Mouse (Mus musculus) granulocyte monocyte progenitor cell, adult 5-6 weeks (primary cell): ENCODE measurements around the gene Nt5c. TPM values are rescaled to one million over a fixed set of nuclear protein-coding genes. Genes with fewer than 3 reads are reported as not detected.
A peak's percentile ranks its signal among the peaks of the same experiment; 100 is the strongest.
"Not testable (repeated sequence)": the region's sequence is repeated elsewhere in the genome, so short reads cannot be mapped to it uniquely, and the experiment has no call there.

Experiments used
- ATAC-seq: replicated peaks from 2 replicates; pipeline ENCODE4 v1.8.0; 2016; ENCODE audit warnings: mild to moderate bottlenecking, moderate TSS enrichment, inconsistent platforms; ENCODE audit not compliant: poor library complexity, severe bottlenecking
- total RNA-seq, 2 experiments: library from RNA; stranded (forward) in 1 of 2; stranded (reverse) in 1 of 2; fragments of 200-712, 200-1000 nt in 1 of 2; fragments of >200 nt in 1 of 2; fragmentation: Nextera tagmentation in 1 of 2; gene quantifications; 2 replicates each; pipeline ENCODE4 v1.2.3; 2014 to 2017

Nt5c gene
- total RNA-seq, 2 experiments from 2014 or later: 75.8 to 113 TPM

- peak; percentile 89 for ATAC-seq
Observed at GRCm38 (mm10) chr11:115475025-115475757, 16.5 kb downstream of the Nt5c start, which contains the start of gene Armc7. Gene Armc7, plus strand, starts transcription at chr11:115475667.

DNA sequence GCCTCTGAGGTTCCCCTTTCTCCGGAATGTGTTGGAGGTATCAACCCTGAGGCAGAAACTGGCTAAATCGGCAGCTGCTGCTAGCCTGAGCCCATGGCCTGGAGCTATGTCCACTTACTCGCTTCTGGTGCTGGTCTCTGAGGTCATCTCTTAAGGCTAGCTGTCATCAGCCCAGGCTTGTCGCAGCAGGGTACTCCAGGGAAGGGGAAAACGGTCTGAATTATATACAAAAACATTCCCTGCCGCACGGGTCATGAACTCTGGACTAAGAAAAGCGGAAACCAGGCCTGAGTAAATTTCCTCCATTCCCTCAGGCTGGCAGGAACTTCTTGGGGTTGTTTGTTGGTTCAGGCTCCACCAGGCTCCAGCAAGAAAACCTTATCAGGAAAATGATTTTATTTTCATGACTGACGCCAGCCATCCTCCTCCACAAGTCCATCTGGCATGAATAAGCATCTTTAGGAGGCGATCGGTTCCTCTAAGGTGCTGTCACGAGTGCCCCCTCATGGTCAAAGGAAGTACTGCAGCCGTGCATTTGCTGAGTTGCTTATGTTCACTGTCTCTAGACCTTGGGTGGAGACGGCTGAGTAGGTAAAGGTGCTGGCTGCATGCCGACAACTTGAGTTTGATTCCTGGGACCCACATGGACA, 17.9 kb downstream of the Nt5c start:
- ATAC-seq: peak; percentile 65

- no peak for ATAC-seq
Observed at GRCm38 (mm10) chr11:115472183-115472582, 19.5 kb downstream of the Nt5c start.

DNA sequence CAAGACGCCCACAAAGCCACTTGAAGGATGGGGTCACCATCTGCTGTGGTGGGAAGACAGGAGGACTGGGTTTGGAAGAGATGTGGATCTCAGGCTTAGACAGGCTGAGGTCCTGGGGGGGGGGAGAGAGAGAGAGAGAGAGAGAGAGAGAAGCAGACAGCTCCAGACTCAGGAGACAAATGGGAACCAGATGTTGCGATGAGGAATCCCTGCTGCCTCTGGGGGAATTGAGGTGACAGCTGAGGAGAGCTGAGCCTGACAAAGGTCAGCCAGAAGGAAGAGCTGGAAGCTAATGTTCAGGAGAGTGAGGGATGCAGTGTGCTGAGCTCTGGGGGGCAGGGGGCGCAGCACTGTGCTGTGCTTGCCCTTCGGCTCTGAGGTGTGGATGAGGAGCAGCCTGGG, 24.4 kb downstream of the Nt5c start:
- no peak for ATAC-seq

DNA sequence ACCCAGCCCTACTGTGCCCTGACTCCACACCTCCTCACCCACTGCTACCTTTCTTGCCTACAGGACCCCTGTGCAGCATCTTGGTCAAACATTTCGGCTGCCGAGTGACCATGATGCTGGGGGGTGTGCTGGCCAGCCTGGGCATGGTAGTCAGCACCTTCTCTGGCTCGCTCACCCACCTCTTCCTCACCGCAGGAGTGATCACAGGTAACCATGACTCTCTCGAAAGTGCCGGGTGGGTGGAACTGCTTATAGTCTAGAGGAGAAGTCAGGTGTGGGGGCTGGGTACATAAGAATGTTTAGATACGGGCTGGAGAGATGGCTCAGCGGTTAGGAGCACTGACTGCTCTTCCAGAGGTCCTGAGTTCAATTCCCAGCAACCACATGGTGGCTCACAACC, 26.8 kb downstream of the Nt5c start:
- ATAC-seq: no peak

DNA sequence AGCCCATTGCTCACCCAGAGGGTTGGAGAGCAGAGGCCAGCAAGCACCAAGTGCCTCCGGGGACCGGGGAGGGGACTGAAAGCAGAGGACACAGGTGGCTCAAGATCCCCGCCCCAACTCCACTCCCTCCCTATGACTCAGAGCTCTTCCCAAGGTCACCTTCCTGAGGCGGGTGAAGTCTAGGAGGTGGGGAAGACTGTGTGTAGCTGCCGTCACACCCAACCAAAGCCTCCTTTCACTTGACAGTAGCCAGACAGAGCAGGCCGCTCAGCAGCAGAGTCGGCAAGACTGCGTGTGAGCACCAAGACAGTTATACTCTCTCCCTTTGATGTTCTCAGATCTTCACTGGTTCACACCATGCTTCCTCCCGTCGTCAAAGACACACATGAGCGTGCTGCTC, 28.3 kb downstream of the Nt5c start:
- no peak for ATAC-seq

- ATAC-seq: no peak
Observed at GRCm38 (mm10) chr11:115462243-115462891, 29.3 kb downstream of the Nt5c start, which contains the start of gene Slc16a5. Gene Slc16a5, plus strand, starts transcription at chr11:115462474.

DNA sequence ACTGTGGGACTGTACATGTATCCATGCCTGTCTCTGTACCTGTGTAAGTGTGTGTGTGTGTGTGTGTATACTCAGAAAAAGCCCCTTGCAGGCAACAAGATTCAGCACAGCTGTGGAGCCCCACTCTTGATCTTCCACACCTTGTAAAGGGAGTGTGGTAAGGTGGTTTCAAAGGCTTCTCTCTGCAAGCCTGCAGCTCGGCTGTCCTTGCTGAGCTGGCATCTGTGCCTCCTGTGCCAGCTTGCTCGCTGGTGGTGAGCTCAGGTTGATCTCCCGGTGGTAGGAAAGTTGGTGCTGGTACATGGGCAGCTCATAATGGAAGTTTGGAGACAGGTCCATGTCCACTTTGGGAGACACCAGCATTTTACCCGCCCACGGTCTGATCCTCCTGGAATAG, 29.8 kb downstream of the Nt5c start:
- no peak for ATAC-seq

- no peak for ATAC-seq
Observed at GRCm38 (mm10) chr11:115460976-115461375, 30.7 kb downstream of the Nt5c start.

- ATAC-seq: no peak
Observed at GRCm38 (mm10) chr11:115457405-115457804, 34.3 kb downstream of the Nt5c start.

DNA sequence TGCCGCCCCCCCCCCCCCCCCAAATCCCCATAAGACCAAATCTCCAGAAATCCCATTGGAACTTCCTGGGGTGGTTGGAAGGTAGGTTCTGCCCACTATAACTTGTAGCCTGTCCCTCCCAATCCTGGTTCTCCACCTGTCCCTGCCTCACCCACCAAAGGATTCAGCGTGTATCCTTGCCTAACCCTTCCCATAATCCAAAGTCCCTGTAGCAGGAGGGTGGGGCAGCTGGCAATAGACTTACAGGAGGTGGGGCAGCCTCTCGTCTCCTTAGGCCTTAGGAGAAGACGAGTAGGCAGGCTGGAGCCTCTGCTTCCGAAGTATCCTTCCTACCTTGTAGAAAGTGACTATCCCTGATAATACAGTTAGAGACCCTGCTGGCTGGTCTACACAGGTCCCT, 35.5 kb downstream of the Nt5c start:
- no peak for ATAC-seq

DNA sequence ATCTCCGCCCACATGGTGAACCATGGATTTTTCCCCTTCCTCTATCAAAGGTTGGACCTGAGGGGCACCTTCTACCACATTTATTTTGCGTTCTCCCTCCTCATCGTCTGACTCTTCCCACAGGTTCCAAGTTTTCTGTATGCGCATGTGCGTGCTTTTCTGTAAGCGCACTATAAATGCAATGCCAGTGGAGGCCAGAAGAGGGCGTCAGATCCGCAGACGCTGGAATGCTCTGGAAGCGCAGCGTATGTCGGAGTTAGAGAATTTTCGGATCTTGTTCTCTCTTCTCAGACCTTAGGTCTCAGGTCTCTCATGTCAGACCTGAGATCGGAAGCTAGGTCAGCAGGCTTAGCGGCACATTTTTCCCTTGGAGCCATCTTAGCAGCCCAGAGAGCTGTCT, 36.0 kb downstream of the Nt5c start:
- ATAC-seq: no peak

DNA sequence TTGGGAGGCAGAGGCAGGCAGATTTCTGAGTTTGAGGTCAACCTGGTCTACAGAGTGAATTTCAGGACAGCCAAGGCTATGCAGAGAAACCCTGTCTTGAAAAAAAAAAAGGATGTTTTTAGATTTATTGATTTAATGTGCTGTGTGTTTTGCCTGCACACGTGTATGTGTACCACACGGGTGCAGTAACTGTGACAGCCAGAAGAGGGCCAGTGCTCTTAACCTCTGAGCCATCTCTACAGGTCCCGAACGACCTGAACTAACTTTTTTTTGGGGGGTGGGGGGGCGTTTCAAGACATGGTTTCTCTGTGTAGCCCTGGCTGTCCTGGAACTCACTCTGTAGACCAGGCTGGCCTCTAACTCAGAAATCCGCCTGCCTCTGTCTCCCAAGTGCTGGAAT, 36.8 kb downstream of the Nt5c start:
- not testable (repeated sequence) for ATAC-seq

DNA sequence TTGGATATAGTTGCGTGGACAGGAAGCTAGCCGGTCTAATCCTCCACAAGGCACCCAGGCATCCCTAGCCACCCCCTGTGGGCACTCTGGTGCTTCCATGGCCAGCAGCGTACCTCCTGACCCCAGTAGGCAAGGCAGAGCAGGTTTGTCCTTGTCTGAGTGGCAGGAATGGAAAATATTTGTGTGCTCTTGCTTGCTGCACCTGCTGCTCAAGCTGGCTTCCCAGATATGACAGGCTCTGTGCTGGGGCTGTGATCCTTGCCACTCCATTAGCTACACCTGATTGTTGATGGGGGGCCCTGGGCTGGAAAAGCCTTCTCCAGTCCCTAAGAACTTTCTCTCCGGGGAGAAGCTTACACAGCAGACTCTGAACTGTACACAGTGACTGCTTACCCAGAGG, 38.4 kb downstream of the Nt5c start:
- no peak for ATAC-seq

GRCm38 (mm10) chr11:115452281-115452860, 39.3 kb downstream of the Nt5c start:
- ATAC-seq: peak; percentile 22; the same call in 1 of the 2 replicates

DNA sequence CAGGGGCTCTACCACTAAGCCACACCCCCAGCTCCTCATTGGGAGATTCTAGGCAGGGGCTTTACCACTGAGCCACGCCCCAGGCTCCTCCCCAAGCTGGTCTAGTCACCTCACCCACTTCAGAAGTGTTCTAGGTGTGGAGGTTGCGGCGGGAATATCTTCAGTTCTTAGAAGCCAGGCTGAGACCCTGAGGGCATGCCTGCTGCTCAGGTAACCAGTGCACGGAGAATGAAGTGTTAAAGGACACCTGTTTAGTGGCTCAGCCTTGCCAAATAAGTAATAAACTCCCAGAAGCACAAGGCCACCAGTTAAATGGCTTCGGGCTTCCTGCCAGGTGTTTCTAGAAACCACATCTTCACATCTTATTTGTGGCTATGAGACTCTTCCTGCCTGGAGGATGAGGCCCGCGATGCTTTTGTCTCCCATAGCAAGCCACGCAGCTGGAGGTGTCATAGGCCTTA, 39.9 kb downstream of the Nt5c start:
- ATAC-seq: peak; percentile 12

DNA sequence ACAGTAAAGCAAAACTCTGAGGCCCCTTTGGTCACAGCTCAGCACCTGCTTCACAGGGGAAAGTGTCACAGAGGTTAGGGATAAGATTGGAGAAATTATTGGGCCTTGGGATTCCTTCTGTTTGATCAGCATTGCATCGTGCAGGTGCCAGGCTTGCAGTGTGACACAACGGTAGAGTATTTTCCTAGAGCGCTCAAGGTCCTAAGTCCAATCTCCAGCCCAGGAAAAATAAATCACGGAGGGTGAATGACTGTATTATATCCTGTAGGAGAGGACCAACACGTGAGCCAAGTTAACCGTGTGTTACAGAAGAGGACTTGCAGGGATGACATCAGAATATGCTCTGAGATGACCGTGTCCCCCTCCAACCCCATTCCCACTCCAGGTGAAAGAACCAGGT, 41.5 kb downstream of the Nt5c start:
- ATAC-seq: no peak

GRCm38 (mm10) chr11:115448998-115449397, 42.7 kb downstream of the Nt5c start:
- ATAC-seq: no peak

DNA sequence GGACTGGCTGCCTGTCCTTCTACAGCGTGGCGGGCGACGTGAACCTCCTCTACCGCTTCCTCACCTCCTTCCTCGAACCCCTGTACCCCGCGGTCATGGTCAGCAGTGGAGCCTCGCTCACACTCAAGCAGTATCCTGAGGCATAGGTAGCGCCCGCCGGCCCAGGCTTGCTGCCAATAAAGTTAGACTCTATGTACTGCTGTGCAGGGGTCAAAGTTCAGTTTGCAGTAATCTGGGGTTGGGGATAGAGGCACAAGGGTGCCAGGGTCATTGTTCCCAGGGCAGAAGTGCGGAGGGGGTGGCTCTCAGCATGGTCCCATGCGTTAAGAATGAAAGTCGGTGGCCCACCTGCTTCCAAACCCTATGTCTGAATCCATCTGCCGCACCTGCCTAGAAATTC, 43.6 kb downstream of the Nt5c start:
- no peak for ATAC-seq

DNA sequence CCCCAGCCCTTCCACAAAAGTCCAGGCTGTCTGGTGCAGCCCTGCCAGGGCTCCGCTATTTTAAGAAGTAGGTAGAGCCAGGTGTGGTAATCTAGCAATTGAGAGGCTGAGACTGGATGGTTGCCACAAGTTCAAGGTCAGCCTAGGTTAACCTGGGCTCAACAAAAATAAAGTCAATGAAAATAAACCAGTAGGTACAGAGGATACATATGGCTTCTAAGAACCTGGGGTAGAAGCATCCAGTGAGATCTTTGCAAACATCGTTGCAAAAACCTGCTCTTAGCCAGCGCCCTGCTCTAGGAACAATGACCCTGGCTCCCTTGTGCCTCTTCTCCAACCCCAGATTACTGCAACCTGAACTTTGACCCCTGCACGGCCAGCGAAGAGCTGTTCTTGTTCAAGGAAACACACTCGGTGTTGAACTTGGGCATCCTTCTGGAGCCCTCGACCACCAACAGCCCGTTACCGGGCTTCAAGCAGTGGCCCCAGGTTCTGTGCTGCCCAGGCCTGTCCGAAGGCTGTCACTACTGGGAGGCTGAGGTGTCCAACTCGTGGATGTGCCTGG, 44.3 kb downstream of the Nt5c start:
- ATAC-seq: no peak

DNA sequence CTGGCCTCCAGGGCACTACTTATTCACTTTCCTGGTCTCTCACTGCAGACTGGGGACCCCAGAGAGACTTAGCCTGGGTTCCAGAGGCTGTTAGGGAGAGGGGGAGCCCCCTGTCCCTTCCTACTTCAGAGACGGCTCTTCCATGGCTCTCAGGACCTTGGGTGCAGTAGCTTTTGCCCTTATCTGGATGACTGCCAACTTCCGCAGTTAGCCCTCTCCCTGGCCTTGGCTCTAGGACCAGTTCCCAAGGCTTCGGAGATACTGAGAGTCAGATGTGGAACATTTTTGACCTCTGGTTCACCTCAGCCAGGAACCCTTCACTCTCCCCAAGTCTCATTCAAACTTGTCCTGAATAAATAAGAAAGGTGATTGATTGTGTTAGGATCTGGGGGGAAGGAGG, 44.8 kb downstream of the Nt5c start:
- no peak for ATAC-seq
